Comparison of ENCODE assay signal across 25 mouse cellular contexts in genomic region chr16:38860548-38860947, GRCm38 (mm10). TPM values are rescaled to one million over a fixed set of nuclear protein-coding genes. Genes with fewer than 3 reads are reported as not detected.
"Had no signal": no experiment of that assay in that cellular context is flagged by ENCODE, and none has a peak within 500 bp of the region (broad histone marks: within the 10 kb centered on the region; RNA-seq: fewer than 3 reads in every experiment).

No protein-coding gene starts in this region.

- DNase-seq: lung, adult 18-20 months; lung, embryonic 14.5 days; lung, postnatal 14 days; lung, postnatal 36 days; retina, postnatal 1 day; right cerebral cortex, adult 18-20 months; right cerebral cortex, postnatal 25 days; right cerebral cortex, postnatal 4 days; spleen, adult 18-20 months; thymus, adult 18-20 months; thymus, postnatal 14 days; thymus, postnatal 36 days had no signal

- H3K27me3 ChIP-seq: megakaryocyte, embryonic 14.5 days; midbrain, embryonic 13.5 days; neural tube, embryonic 12.5 days had no signal

- H3K4me2 ChIP-seq: lung, embryonic 14.5 days; midbrain, embryonic 11.5 days; midbrain, embryonic 13.5 days; neural tube, embryonic 12.5 days had no signal

- H3K27ac ChIP-seq: macrophage; midbrain, embryonic 13.5 days; neural tube, embryonic 12.5 days had no signal

- H3K4me1 ChIP-seq: megakaryocyte, embryonic 14.5 days; midbrain, embryonic 13.5 days; neural tube, embryonic 12.5 days had no signal

- H3K36me3 ChIP-seq: midbrain, embryonic 13.5 days; neural tube, embryonic 12.5 days had no signal

- H3K9ac ChIP-seq: lung, embryonic 14.5 days; midbrain, embryonic 13.5 days; neural tube, embryonic 12.5 days had no signal

- ATAC-seq: midbrain, embryonic 13.5 days had no signal

- H3K9me3 ChIP-seq: megakaryocyte, embryonic 14.5 days; midbrain, embryonic 13.5 days; neural tube, embryonic 12.5 days had no signal

- H3K4me3 ChIP-seq: megakaryocyte, embryonic 14.5 days; midbrain, embryonic 13.5 days; neural tube, embryonic 12.5 days had no signal

RNA-seq across cellular contexts. Expression of gene Igsf11, which starts 31.9 kb away (rescaled TPM):
- polyA plus RNA-seq: thymus, postnatal 0 days had no signal

RNA-seq across cellular contexts. Expression of gene 4930435E12Rik, which starts 32.0 kb away (rescaled TPM):
- polyA plus RNA-seq: liver, embryonic 16.5 days; lung, embryonic 14.5 days; lung, embryonic 16.5 days; macrophage; midbrain, embryonic 11.5 days; midbrain, embryonic 13.5 days; midbrain, postnatal 0 days; neural tube, embryonic 12.5 days; neural tube, embryonic 14.5 days; small intestine, adult 2 months; stomach, embryonic 14.5 days; stomach, embryonic 16.5 days; thymus, postnatal 0 days had no signal
